8 mouse cellular contexts compared by ENCODE assay signal in genomic region chr8:122332753-122333506, GRCm38 (mm10). TPM values are rescaled to one million over a fixed set of nuclear protein-coding genes. Genes with fewer than 3 reads are reported as not detected.
DNase-seq lines count a peak whose midpoint lies in the region; ATAC-seq and TF ChIP-seq lines count a peak whose summit lies in the region.

No protein-coding gene starts in this region.

- no peak for TF ChIP-seq POLR2A in small intestine, adult 2 months (IDR thresholded peaks at IDR 0.05; ENCODE audit: low read depth, low read length)

- H3K4me3 ChIP-seq in forebrain, embryonic 10.5 days = no peak overlapping the region
- no peak overlapping the region for H3K4me3 ChIP-seq in forebrain, embryonic 15.5 days
- H3K4me3 ChIP-seq in small intestine, adult 2 months (ENCODE audit: low read depth, low read length) = no peak overlapping the region

- H3K9me3 ChIP-seq in forebrain, embryonic 10.5 days = no peaks in the 10 kb centered on the region
- no peaks in the 10 kb centered on the region for H3K9me3 ChIP-seq in forebrain, embryonic 15.5 days

- peak; percentile 95 for TF ChIP-seq CTCF in small intestine, adult 2 months (IDR thresholded peaks at IDR 0.05; ENCODE audit: extremely low read depth, insufficient read length, insufficient replicate concordance, low read depth, low read length)

- H3K36me3 ChIP-seq in forebrain, embryonic 10.5 days (replicated peaks) = peaks cover 5% of the 10 kb centered on the region; the same call in 1 of the 2 replicates
- no peaks in the 10 kb centered on the region for H3K36me3 ChIP-seq in forebrain, embryonic 15.5 days
- H3K36me3 ChIP-seq in small intestine, adult 2 months (ENCODE audit: control insufficient read depth, insufficient read depth, low read length) = peaks cover 52% of the 10 kb centered on the region

- H3K9ac ChIP-seq in forebrain, embryonic 15.5 days (replicated peaks) = no peak overlapping the region

- peak; percentile 83 for DNase-seq in forebrain, embryonic 10.5 days (ENCODE audit: extremely low spot score, low spot score)
- DNase-seq in cerebellum, adult 18-20 months = peak; percentile 82 to 91
- peak; percentile 60 to 82 for DNase-seq in frontal cortex, postnatal 14 days (ENCODE audit: low spot score in 2 of 2)
- DNase-seq in induced T-regulatory cell, adult 2 months (ENCODE audit: low read depth) = peak; percentile 87
- DNase-seq in left cerebral cortex, adult 18-20 months (ENCODE audit: low spot score in 2 of 2) = peak; percentile 77 to 83
- peak; percentile 82 to 90 for DNase-seq in lung, postnatal 4 days

- peaks cover 55% of the 10 kb centered on the region for H3K4me1 ChIP-seq in forebrain, embryonic 10.5 days
- peaks cover 21% of the 10 kb centered on the region for H3K4me1 ChIP-seq in forebrain, embryonic 15.5 days
- H3K4me1 ChIP-seq in small intestine, adult 2 months (ENCODE audit: control insufficient read depth, insufficient read depth, insufficient read length, low read length) = peaks cover 16% of the 10 kb centered on the region

- no peak for ATAC-seq in forebrain, embryonic 15.5 days (replicated peaks)

- H3K27me3 ChIP-seq in forebrain, embryonic 10.5 days (ENCODE audit: poor library complexity, severe bottlenecking) = peaks cover 56% of the 10 kb centered on the region
- peaks cover 40% of the 10 kb centered on the region for H3K27me3 ChIP-seq in forebrain, embryonic 15.5 days
- no peaks in the 10 kb centered on the region for H3K27me3 ChIP-seq in small intestine, adult 2 months (ENCODE audit: control insufficient read depth, insufficient read depth, low read length)

- 71% methylated on average over 6 of the region's 6 CpGs for WGBS in forebrain, embryonic 10.5 days
- 64% methylated on average over 6 of the region's 6 CpGs for WGBS in forebrain, embryonic 15.5 days
- 65% methylated on average over 6 of the region's 6 CpGs for WGBS in small intestine, adult 2 months

- H3K4me2 ChIP-seq in forebrain, embryonic 15.5 days (replicated peaks) = no peak overlapping the region

- no peak overlapping the region for H3K27ac ChIP-seq in forebrain, embryonic 10.5 days
- no peak overlapping the region for H3K27ac ChIP-seq in forebrain, embryonic 15.5 days (replicated peaks)
- H3K27ac ChIP-seq in small intestine, adult 2 months (ENCODE audit: insufficient read depth, low read depth, low read length) = no peak overlapping the region

RNA-seq across cellular contexts. Expression of gene Trhr2, which starts 27.6 kb away (rescaled TPM):
- polyA plus RNA-seq in forebrain, embryonic 10.5 days (2016; fragmentation: Nextera tagmentation; extraction: Ambion mirVana) = not detected in 2 replicates
- not detected in 2 replicates for polyA plus RNA-seq in forebrain, embryonic 15.5 days (2015; fragmentation: Nextera tagmentation; extraction: Ambion mirVana)
- total RNA-seq in left cerebral cortex, adult 18-20 months (2021) = 1 to 10 TPM; 8.0 to 8.5 TPM
- polyA plus RNA-seq in small intestine, adult 2 months (2012; rRNA removed) = 0.09 and 0.13 TPM in 2 replicates

RNA-seq across cellular contexts. Expression of gene Zc3h18, which starts 43.5 kb away (rescaled TPM):
- 73.2 and 81.1 TPM in 2 replicates for polyA plus RNA-seq in forebrain, embryonic 10.5 days (2016; fragmentation: Nextera tagmentation; extraction: Ambion mirVana)
- polyA plus RNA-seq in forebrain, embryonic 15.5 days (2015; fragmentation: Nextera tagmentation; extraction: Ambion mirVana) = 48.4 and 50.1 TPM in 2 replicates
- 10 to 100 TPM; 41.2 to 42.4 TPM for total RNA-seq in left cerebral cortex, adult 18-20 months (2021)
- polyA plus RNA-seq in small intestine, adult 2 months (2012; rRNA removed) = 13.6 and 23.3 TPM in 2 replicates

RNA-seq across cellular contexts. Expression of gene Zfpm1, which starts 51.0 kb away (rescaled TPM):
- polyA plus RNA-seq in forebrain, embryonic 10.5 days (2016; fragmentation: Nextera tagmentation; extraction: Ambion mirVana) = 0.82 and 0.88 TPM in 2 replicates
- 0.89 and 0.92 TPM in 2 replicates for polyA plus RNA-seq in forebrain, embryonic 15.5 days (2015; fragmentation: Nextera tagmentation; extraction: Ambion mirVana)
- total RNA-seq in left cerebral cortex, adult 18-20 months (2021) = 10 to 100 TPM; 35.6 to 37.5 TPM
- 153 and 187 TPM in 2 replicates for polyA plus RNA-seq in small intestine, adult 2 months (2012; rRNA removed)

Comparison
In these comparisons a context has a peak if more than half of its experiments do, and no peak if none do; other contexts are left out.
1. RNA of gene Zfpm1, which starts 51.0 kb away (polyA plus RNA-seq): 153 to 187 TPM in small intestine, adult 2 months; 0.89 to 0.92 TPM in forebrain, embryonic 15.5 days and 0.82 to 0.88 TPM in forebrain, embryonic 10.5 days; every median in the first group is over 10 times any median in the second.
2. Peak in every context shown above with its lines, with median percentiles within 50 percentile points of each other: DNase-seq.